Mouse (Mus musculus): ENCODE data around the gene Capn7. TPM values are rescaled to one million over a fixed set of nuclear protein-coding genes. Genes with fewer than 3 reads are reported as not detected.

Gene Capn7
- polyA plus RNA-seq, 1 experiment from 2014 or later, result 42.3 TPM

DNA sequence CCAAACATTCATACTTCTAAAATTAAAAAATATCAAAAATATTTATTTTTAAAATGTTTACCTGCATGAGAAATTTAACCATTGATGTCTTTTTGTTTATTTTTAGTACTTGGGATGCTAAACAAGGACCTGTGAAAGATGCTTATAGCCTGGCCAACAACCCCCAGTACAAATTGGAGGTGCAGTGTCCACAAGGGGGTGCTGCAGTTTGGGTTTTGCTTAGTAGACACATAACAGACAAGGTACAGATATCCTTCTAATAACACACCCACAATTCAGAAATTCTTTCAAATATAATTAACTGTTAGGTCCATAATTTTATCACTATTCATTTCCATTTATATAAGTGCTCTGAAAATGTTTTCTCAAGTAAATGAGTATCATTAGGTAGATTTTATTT lies 28.9 kb downstream of the Capn7 start:
- Histone ChIP-seq H3K27ac (replicated peaks) (no peak overlapping the region), H3K4me1 (no peaks in the 10 kb centered on the region), H3K9me3 (replicated peaks) (no peaks in the 10 kb centered on the region), H3K4me3 (replicated peaks) (no peak overlapping the region), H3K4me2 (replicated peaks) (no peak overlapping the region), H3K36me3 (peaks cover 74% of the 10 kb centered on the region), H3K9ac (no peak overlapping the region), H3K27me3 (no peaks in the 10 kb centered on the region)
- no peak for ATAC-seq (ENCODE audit: insufficient number of reproducible peaks, low FRiP score, low TSS enrichment, low read depth)

DNA sequence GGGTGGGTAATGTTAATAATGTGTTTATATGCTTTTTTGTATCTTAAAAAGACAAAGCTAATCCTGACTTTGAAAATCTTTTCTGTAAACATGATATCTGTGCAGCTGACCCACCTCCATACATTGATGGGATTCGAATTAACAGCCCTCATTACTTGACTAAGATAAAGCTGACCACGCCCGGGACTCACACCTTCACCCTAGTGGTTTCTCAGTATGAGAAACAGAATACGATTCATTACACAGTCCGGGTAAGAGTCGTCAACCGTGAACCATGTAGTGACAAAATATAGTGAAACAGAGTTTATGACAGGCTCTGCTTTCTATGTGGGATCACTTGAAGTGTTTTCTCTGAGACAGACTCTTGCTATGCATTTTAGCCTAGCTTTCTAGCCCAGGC lies 31.5 kb downstream of the Capn7 start:
- no peak for ATAC-seq (ENCODE audit: insufficient number of reproducible peaks, low FRiP score, low TSS enrichment, low read depth)
- H3K36me3 ChIP-seq, result peaks cover 72% of the 10 kb centered on the region

DNA sequence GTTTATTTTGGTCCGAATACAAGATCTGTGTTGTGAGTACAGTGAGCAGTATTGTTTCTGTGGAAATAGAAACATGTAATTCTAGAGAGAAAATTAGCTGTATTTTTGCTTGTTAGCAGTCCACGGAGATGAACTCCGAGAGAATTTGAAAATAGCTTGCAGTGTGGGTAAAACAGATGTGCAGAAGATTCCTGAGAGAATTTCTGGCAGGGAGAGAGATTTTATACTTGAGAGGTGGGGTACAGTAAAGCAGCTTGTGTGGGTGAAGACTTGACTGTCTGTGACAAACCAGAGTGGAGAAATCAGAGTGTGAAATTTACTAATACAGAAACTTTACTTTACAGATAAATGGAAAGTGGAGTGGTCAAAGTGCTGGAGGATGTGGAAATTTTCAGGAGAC lies 32.9 kb downstream of the Capn7 start:
- no peak overlapping the region for H3K4me3 ChIP-seq (replicated peaks)
- no peak for ATAC-seq (ENCODE audit: insufficient number of reproducible peaks, low FRiP score, low TSS enrichment, low read depth)

More for the DNA sequence above, 31.5 kb downstream of the Capn7 start:
- Histone ChIP-seq H3K4me3 (replicated peaks) (no peak overlapping the region), H3K9me3 (replicated peaks) (no peaks in the 10 kb centered on the region), H3K9ac (no peak overlapping the region), H3K4me1 (no peaks in the 10 kb centered on the region), H3K4me2 (replicated peaks) (no peak overlapping the region), H3K27me3 (no peaks in the 10 kb centered on the region), H3K27ac (replicated peaks) (no peak overlapping the region)
- WGBS, result 87% methylated on average over 7 of the region's 7 CpGs

DNA sequence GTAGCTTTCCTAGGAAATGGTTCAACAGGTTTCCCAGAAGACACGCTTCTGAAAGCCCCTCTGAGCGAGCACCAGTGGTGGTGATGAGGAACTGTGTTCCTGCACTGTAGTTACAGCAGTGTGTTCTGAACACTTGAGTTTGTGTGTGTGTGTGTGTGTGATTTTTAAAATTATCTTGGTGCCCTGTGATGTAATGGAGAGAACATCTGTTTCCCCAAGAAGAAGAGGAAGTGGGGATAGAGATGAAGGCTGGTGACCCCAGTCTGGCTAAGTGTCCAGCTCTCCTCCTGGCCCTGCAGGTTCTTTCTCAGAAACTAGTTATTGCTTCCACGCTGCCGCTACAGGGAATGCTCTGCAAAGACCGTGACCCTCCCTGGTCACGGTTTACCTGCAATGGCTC lies 38.0 kb downstream of the Capn7 start:
- no peak for ATAC-seq (ENCODE audit: insufficient number of reproducible peaks, low FRiP score, low TSS enrichment, low read depth)
- no peak overlapping the region for H3K4me2 ChIP-seq (replicated peaks)
- no peak overlapping the region for H3K9ac ChIP-seq
- 84% methylated on average over 6 of the region's 6 CpGs for WGBS
- peaks cover 87% of the 10 kb centered on the region for H3K36me3 ChIP-seq
- H3K4me1 ChIP-seq, result no peaks in the 10 kb centered on the region
- H3K9me3 ChIP-seq (replicated peaks), result no peaks in the 10 kb centered on the region
- H3K4me3 ChIP-seq (replicated peaks), result no peak overlapping the region
- no peak overlapping the region for H3K27ac ChIP-seq (replicated peaks)
- H3K27me3 ChIP-seq, result no peaks in the 10 kb centered on the region

More for the DNA sequence above, 32.9 kb downstream of the Capn7 start:
- Histone ChIP-seq H3K4me2 (replicated peaks) (no peak overlapping the region), H3K9ac (no peak overlapping the region), H3K4me1 (no peaks in the 10 kb centered on the region), H3K27ac (replicated peaks) (no peak overlapping the region), H3K27me3 (no peaks in the 10 kb centered on the region), H3K36me3 (peaks cover 73% of the 10 kb centered on the region), H3K9me3 (replicated peaks) (no peaks in the 10 kb centered on the region)
- WGBS, result 71% methylated on average over 3 of the region's 3 CpGs

DNA sequence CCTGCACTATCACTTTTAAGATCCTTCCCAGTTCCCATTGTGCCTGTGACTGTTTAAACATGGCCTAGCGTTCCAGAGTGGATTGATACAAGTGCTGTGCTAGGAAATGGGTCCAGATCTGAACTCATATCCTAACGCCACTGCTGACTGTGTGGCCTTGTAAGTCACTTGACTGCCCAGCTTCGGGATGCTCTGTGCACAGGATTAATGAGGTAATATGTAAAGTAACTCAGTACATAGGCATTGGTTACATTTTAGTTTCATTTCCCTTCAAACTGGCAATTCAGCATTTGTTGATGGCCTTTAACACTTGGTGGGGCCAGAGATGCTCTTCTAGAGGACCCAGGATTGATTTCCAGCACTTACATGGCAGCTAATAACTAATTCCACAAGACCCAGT lies 39.9 kb downstream of the Capn7 start:
- WGBS, result 87% methylated on average over 3 of the region's 3 CpGs
- Histone ChIP-seq H3K27me3 (no peaks in the 10 kb centered on the region), H3K4me3 (replicated peaks) (no peak overlapping the region), H3K27ac (replicated peaks) (no peak overlapping the region), H3K4me1 (no peaks in the 10 kb centered on the region), H3K4me2 (replicated peaks) (no peak overlapping the region), H3K36me3 (peaks cover 69% of the 10 kb centered on the region), H3K9me3 (replicated peaks) (no peaks in the 10 kb centered on the region), H3K9ac (no peak overlapping the region)
- ATAC-seq (ENCODE audit: insufficient number of reproducible peaks, low FRiP score, low TSS enrichment, low read depth), result no peak

DNA sequence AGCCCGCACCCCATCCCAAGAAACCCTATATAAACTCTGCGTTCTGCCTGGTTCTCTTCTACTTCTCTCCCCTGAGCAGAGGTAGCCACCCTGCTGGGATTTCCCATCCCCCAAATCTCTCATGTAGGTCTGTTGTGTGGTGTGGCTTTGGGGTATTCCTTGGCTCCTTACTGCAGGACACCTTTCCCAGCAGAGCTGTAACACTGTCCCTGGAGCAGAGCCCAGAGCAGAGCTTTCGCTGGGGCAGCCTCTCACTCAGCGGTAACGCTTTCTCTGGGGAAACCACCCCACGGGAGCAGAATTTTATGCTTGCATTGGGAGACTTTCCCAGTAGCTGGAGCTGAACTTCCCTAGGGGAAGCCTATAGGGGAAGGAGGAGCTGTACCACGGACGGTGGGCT lies 45.8 kb downstream of the Capn7 start:
- Histone ChIP-seq H3K9me3 (replicated peaks) (no peaks in the 10 kb centered on the region), H3K4me3 (replicated peaks) (no peak overlapping the region), H3K4me1 (peaks cover 23% of the 10 kb centered on the region), H3K4me2 (replicated peaks) (no peak overlapping the region), H3K27ac (replicated peaks) (no peak overlapping the region), H3K9ac (no peak overlapping the region), H3K36me3 (peaks cover 27% of the 10 kb centered on the region), H3K27me3 (no peaks in the 10 kb centered on the region)
- no peak; the same call in 1 of the 2 replicates for ATAC-seq (ENCODE audit: insufficient number of reproducible peaks, low FRiP score, low TSS enrichment, low read depth)
- WGBS, result 83% methylated on average over 8 of the region's 8 CpGs

DNA sequence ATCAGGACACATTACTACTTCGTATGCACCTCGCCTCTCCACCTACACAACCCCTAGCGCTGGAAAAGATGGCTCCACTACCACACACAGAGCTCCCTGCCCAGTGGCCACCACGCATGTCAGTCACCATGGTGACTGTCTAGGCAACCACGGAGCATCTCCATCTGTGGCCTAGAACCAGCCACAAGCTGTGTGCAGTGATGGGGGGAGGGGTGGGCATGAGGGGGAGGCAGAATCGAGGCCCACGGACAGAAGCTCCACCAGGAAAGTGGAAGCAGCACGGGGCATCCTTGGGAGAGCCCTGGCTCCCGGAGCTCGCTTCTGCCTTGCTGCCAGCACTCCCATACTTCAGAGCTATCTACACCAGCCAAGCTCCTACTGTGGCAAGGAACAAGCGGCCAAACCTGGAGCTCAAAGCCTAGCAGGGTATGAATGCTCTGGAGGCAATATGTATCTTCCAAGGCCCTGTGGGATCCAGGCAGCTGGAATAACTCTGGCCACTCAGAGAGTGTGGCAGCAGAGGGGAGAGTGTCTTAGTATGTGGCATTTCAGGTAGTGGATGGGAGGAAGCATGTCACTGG lies 47.1 kb downstream of the Capn7 start:
- H3K27ac ChIP-seq (replicated peaks), result no peak overlapping the region

DNA sequence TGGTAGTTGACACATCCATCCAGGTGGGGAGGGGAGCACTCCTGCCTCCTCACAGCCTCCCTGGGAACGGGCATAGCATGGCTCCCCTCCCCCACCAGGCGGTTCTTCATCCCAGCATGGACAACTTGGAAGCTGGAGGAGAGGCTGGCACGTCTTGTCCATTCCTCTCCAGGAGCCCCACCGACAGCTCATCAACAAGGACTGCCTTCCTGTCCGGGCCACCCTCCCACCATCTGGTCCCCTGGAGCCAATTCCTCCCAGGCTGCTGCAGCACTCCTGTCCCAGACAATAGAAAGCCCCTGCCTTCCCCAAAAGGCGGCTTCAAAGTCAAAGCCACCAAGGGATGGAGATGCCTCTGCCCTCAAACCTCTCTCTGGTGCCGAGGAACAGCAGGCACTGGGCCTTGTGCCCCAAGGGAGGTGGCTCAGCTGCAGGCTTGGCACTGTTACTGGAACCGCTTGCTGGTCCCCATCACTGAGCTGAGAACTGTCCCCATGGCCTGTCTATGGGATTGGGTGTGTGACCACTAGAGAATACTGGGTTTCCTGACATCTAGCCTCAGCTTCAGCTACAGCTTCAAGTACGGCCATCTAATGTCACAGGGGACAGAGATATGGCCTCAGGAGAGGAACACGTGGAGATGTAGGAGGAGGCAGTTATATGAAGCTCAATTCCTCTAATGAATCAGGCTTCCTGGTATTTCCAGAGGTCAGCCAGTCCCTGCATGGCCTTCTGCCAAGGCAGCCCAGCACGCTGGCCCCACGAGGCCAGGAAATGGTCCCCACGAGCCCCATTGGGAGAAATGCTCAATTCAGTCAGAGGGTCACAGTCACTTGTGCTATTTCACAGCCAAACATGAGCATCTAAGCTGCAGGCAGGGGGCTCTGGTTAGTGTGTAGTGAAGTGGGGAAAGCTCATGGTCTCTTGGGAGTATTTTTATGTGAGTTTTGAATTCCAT lies 48.2 kb downstream of the Capn7 start:
- Histone ChIP-seq H3K27me3 (no peaks in the 10 kb centered on the region), H3K4me2 (replicated peaks) (no peak overlapping the region), H3K36me3 (peaks cover 7% of the 10 kb centered on the region), H3K9me3 (replicated peaks) (no peaks in the 10 kb centered on the region), H3K9ac (no peak overlapping the region), H3K4me1 (peaks cover 40% of the 10 kb centered on the region), H3K4me3 (replicated peaks) (no peak overlapping the region), H3K27ac (replicated peaks) (no peak overlapping the region)
- ATAC-seq (ENCODE audit: insufficient number of reproducible peaks, low FRiP score, low TSS enrichment, low read depth), result no peak; the same call in 1 of the 2 replicates
- WGBS, result 68% methylated on average over 13 of the region's 13 CpGs

More for the DNA sequence above, 47.1 kb downstream of the Capn7 start:
- no peak for ATAC-seq (ENCODE audit: insufficient number of reproducible peaks, low FRiP score, low TSS enrichment, low read depth)
- no peaks in the 10 kb centered on the region for H3K27me3 ChIP-seq
- H3K4me2 ChIP-seq (replicated peaks), result no peak overlapping the region
- H3K9ac ChIP-seq, result no peak overlapping the region
- 88% methylated on average over 11 of the region's 11 CpGs for WGBS
- H3K4me1 ChIP-seq, result peaks cover 35% of the 10 kb centered on the region
- H3K4me3 ChIP-seq (replicated peaks), result no peak overlapping the region
- no peaks in the 10 kb centered on the region for H3K9me3 ChIP-seq (replicated peaks)
- peaks cover 14% of the 10 kb centered on the region for H3K36me3 ChIP-seq

DNA sequence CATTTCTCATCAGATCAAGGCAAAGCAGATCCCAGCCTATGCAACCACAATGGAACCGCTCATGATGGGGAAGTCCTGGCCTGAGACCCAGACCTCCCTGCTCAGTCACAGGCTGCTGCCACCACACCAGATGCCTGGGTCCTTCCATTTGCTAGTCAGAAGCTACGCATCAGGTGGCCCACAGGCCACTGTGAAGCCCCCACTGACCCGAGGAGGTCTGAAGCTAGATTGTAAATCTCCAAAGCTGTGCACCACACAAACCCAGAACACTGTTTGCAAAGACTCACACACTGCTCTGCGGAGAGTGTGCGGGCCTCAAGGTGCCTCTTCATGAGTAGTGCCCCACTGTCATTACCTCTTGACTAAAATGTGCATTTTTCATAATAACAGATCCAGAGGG lies 49.0 kb downstream of the Capn7 start:
- Histone ChIP-seq H3K4me1 (peaks cover 40% of the 10 kb centered on the region), H3K4me3 (replicated peaks) (no peak overlapping the region), H3K9ac (no peak overlapping the region), H3K4me2 (replicated peaks) (no peak overlapping the region), H3K36me3 (peaks cover 7% of the 10 kb centered on the region), H3K9me3 (replicated peaks) (no peaks in the 10 kb centered on the region), H3K27ac (replicated peaks) (0 out of 2 replicates have a peak overlapping the region, but pooled peaks have one; percentile 11), H3K27me3 (no peaks in the 10 kb centered on the region)
- WGBS, result 88% methylated on average over 5 of the region's 5 CpGs
- ATAC-seq (ENCODE audit: insufficient number of reproducible peaks, low FRiP score, low TSS enrichment, low read depth), result no peak

DNA sequence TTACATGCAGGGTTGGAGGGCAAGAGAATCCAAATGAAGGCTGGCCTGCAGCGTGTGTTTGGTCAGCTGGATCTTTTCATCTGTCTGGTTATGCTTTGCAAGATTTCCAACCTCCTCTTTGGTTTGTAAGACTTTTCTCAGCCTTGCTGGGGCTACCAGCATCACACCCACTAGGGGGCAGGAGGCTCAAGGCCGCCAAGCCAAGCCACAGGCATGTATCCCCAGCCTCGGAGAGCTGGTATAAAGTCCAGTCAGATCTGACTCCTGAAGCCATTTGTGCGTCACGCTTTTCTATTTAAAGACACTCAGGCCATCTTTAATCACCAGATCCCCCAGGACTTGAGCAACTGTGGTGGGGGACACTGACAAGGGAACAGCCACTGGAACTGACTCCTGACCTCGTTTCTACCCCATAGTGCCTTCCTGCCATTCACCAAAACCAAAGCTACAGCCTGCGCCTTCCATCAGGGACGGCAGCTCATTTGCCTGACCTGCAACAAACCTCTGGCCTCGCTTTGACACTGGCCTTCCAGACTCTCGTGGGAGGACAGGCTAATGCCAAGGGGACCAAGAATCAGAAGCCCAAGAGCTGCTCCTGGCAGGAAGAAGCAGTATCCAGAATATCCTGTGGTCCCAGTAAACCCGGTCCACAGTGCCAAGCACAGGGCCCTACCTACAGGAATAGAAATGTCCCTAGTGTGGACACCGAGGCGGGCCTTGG lies 49.7 kb downstream of the Capn7 start:
- WGBS, result 50% methylated on average over 13 of the region's 13 CpGs
- no peaks in the 10 kb centered on the region for H3K27me3 ChIP-seq
- no peaks in the 10 kb centered on the region for H3K9me3 ChIP-seq (replicated peaks)
- peaks cover 40% of the 10 kb centered on the region for H3K4me1 ChIP-seq
- H3K4me3 ChIP-seq (replicated peaks), result no peak overlapping the region
- no peak overlapping the region for H3K4me2 ChIP-seq (replicated peaks)
- H3K36me3 ChIP-seq, result peaks cover 7% of the 10 kb centered on the region
- ATAC-seq (ENCODE audit: insufficient number of reproducible peaks, low FRiP score, low TSS enrichment, low read depth), result no peak
- no peak overlapping the region for H3K9ac ChIP-seq
- peak overlapping the region; percentile 60; the same call in 1 of the 2 replicates for H3K27ac ChIP-seq (replicated peaks)

DNA sequence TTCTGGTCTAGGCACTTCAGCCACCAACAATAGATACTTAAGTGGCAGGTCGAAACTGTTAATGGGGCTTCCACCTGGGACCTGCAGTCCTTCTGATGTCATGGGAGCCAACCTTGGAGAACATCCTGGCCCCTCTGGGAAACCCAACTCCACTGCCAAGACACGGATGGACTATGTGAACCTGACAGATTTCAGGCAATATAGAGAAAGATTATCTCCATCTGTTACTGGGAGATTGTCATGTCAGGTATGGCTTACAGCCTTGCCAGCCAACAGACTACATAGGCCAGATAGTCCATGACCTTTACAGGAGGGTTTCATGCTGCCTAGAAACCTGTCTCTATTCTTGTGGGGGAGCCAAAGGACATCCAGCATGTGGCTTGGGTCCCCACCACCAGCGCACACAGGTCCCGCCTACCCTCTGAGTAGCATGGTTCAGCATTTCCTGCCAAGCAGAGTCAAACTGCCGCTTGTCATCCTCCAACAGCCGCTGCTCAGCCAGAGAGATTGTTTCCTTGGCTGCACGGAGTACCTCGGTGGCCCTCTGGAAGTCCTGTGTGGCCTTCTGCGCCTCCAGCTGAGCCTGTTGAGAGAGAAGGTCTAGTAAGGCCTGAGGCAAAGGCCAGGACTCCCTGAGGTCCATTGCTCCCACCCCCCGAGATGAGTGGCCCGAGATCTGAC lies 51.0 kb downstream of the Capn7 start:
- no peaks in the 10 kb centered on the region for H3K27me3 ChIP-seq
- no peaks in the 10 kb centered on the region for H3K9me3 ChIP-seq (replicated peaks)
- H3K4me1 ChIP-seq, result peaks cover 40% of the 10 kb centered on the region
- no peak overlapping the region for H3K4me3 ChIP-seq (replicated peaks)
- no peak overlapping the region for H3K9ac ChIP-seq
- no peak overlapping the region for H3K4me2 ChIP-seq (replicated peaks)
- WGBS, result 76% methylated on average over 11 of the region's 11 CpGs
- peaks cover 4% of the 10 kb centered on the region for H3K36me3 ChIP-seq
- H3K27ac ChIP-seq (replicated peaks), result 0 out of 2 replicates have a peak overlapping the region, but pooled peaks have one; percentile 52
- no peak for ATAC-seq (ENCODE audit: insufficient number of reproducible peaks, low FRiP score, low TSS enrichment, low read depth)
